Mouse (Mus musculus): ENCODE data around the gene Fli1. TPM values are rescaled to one million over a fixed set of nuclear protein-coding genes. Genes with fewer than 3 reads are reported as not detected.
A peak's percentile ranks its signal among the peaks of the same experiment; 100 is the strongest.

Fli1 gene
- polyA plus RNA-seq, 1 experiment from 2014 or later = 20.6 TPM

DNA sequence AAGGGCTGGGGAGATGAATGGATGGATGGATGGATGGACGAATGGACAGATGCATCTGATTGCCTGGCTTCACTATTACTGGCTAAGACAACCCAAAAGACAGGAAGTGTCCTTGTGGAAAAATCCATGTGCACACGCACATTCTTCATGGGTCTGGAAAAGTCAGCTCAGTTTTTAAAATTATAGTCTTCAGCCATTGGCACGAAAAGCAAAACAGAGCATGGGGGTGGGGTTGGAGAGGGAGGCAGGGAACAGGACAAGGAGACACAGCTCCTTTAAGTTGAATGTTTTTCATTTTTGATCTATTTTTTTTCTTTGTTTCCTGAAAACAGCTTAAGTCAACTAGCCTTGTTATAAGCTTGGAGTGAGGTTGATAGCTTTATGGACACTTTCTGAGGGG is 111.6 kb downstream of the Fli1 start:
- no peak overlapping the region for H3K4me2 ChIP-seq (ENCODE audit: low read length)
- H3K4me1 ChIP-seq (ENCODE audit: control insufficient read depth in 2 of 2, insufficient read depth in 2 of 2, low read length in 2 of 2) = no peaks in the 10 kb centered on the region
- no peak overlapping the region for H3K4me3 ChIP-seq (ENCODE audit: control insufficient read depth in 1 of 2, insufficient read depth in 1 of 2, low read depth in 1 of 2, low read length in 2 of 2)
- H3K27ac ChIP-seq (replicated peaks in 1 of 2; ENCODE audit: control insufficient read depth in 1 of 2, insufficient read depth in 1 of 2, low read depth in 2 of 2, low read length in 2 of 2) = no peak overlapping the region
- H3K27me3 ChIP-seq (ENCODE audit: control insufficient read depth, insufficient read depth, low read length) = no peaks in the 10 kb centered on the region
- WGBS = 65% methylated on average over 3 of the region's 3 CpGs
- no peak for ATAC-seq (ENCODE audit: insufficient number of reproducible peaks, insufficient read depth, low FRiP score, low read depth)
- no peaks in the 10 kb centered on the region for H3K9me3 ChIP-seq (ENCODE audit: control insufficient read depth, low read length)
- H3K36me3 ChIP-seq (ENCODE audit: control insufficient read depth, insufficient read depth, low read length) = peaks cover 37% of the 10 kb centered on the region
- no peak overlapping the region for H3K9ac ChIP-seq (ENCODE audit: low read length)

DNA sequence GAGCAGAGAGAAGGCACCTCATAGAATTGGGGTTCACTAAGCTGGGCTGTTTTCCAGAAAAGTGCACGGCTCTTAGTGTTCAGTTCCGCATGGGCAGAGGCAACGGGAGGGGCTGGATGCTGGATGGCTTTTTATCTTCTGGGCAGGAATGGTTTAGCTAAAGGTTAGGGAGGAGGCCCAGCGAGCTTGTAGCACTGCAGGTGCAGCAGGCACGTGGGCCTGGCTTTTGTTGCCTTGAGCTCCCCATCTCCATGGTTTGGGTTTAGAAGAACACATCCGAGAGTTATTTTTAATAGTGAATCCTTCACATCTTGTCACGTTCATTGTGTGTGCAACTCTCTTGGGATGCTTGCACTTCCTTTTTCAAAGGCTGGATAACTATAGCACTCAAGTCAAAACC is 117.3 kb downstream of the Fli1 start:
- Histone ChIP-seq H3K9ac (ENCODE audit: low read length) (no peak overlapping the region), H3K36me3 (ENCODE audit: control insufficient read depth, insufficient read depth, low read length) (peaks cover 47% of the 10 kb centered on the region), H3K4me3 (ENCODE audit: control insufficient read depth in 1 of 2, insufficient read depth in 1 of 2, low read depth in 1 of 2, low read length in 2 of 2) (no peak overlapping the region), H3K4me2 (ENCODE audit: low read length) (no peak overlapping the region), H3K9me3 (ENCODE audit: control insufficient read depth, low read length) (no peaks in the 10 kb centered on the region), H3K27ac (replicated peaks in 1 of 2; ENCODE audit: control insufficient read depth in 1 of 2, insufficient read depth in 1 of 2, low read depth in 2 of 2, low read length in 2 of 2) (no peak overlapping the region), H3K27me3 (ENCODE audit: control insufficient read depth, insufficient read depth, low read length) (no peaks in the 10 kb centered on the region), H3K4me1 (ENCODE audit: control insufficient read depth in 2 of 2, insufficient read depth in 2 of 2, low read length in 2 of 2) (no peaks in the 10 kb centered on the region)
- no peak for ATAC-seq (ENCODE audit: insufficient number of reproducible peaks, insufficient read depth, low FRiP score, low read depth)
- WGBS = 77% methylated on average over 7 of the region's 7 CpGs

- Histone ChIP-seq H3K27me3 (ENCODE audit: control insufficient read depth, insufficient read depth, low read length) (no peaks in the 10 kb centered on the region), H3K4me3 (ENCODE audit: control insufficient read depth in 1 of 2, insufficient read depth in 1 of 2, low read depth in 1 of 2, low read length in 2 of 2) (no peak overlapping the region), H3K4me1 (ENCODE audit: control insufficient read depth in 2 of 2, insufficient read depth in 2 of 2, low read length in 2 of 2) (peaks cover 3% of the 10 kb centered on the region in 2 experiments; a peak in 3 of 4 replicates), H3K9ac (ENCODE audit: low read length) (no peak overlapping the region), H3K27ac (replicated peaks in 1 of 2; ENCODE audit: control insufficient read depth in 1 of 2, insufficient read depth in 1 of 2, low read depth in 2 of 2, low read length in 2 of 2) (no peak overlapping the region), H3K4me2 (ENCODE audit: low read length) (no peak overlapping the region), H3K36me3 (ENCODE audit: control insufficient read depth, insufficient read depth, low read length) (peaks cover 28% of the 10 kb centered on the region), H3K9me3 (ENCODE audit: control insufficient read depth, low read length) (no peaks in the 10 kb centered on the region)
- ATAC-seq (ENCODE audit: insufficient number of reproducible peaks, insufficient read depth, low FRiP score, low read depth) = no peak
Measured at GRCm38 (mm10) chr9:32420711-32421110, 122.0 kb downstream of the Fli1 start.

DNA sequence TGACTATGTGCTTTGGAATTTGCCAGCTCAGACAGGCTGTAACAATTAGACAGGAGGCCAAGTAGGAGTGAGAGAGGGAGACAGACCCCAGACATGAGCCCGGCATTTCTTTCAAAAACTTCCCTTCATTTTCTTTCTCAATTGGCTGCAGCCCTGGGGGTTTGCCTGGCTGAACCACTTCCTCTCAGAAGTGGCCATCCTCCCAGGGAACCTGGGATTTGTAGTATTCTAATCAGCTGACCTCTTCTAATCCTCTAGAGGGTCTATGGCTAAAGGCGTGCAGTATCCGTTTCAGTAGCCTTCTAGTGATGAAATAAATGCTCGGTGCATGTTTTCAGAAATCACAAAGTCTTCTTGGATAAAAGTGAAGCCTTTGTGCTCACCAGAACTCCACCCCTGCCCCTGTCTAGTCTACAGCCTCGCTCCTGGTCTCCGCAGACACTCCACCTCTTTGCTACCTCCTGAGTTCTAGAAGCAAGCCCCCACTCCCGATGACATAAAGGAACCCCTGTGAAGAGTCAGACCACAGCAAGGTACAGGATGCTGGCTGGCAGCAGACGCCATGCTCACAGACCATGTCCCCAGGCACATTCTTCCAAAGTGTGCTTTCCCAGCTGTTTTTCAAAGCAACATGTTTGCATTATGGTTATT is 125.1 kb downstream of the Fli1 start:
- no peak overlapping the region for H3K4me3 ChIP-seq (ENCODE audit: control insufficient read depth in 1 of 2, insufficient read depth in 1 of 2, low read depth in 1 of 2, low read length in 2 of 2)
- no peaks in the 10 kb centered on the region for H3K9me3 ChIP-seq (ENCODE audit: control insufficient read depth, low read length)
- no peak for ATAC-seq (ENCODE audit: insufficient number of reproducible peaks, insufficient read depth, low FRiP score, low read depth)
- H3K36me3 ChIP-seq (ENCODE audit: control insufficient read depth, insufficient read depth, low read length) = peaks cover 13% of the 10 kb centered on the region
- WGBS = 41% methylated on average over 8 of the region's 8 CpGs
- no peak overlapping the region; a peak in 1 of 4 replicates for H3K27ac ChIP-seq (replicated peaks in 1 of 2; ENCODE audit: control insufficient read depth in 1 of 2, insufficient read depth in 1 of 2, low read depth in 2 of 2, low read length in 2 of 2)
- H3K9ac ChIP-seq (ENCODE audit: low read length) = no peak overlapping the region
- H3K27me3 ChIP-seq (ENCODE audit: control insufficient read depth, insufficient read depth, low read length) = no peaks in the 10 kb centered on the region
- peak overlapping the region; percentile 3; the same call in 1 of the 2 replicates for H3K4me2 ChIP-seq (ENCODE audit: low read length)
- peaks cover 3 to 5% of the 10 kb centered on the region in 2 experiments; a peak in 3 of 4 replicates for H3K4me1 ChIP-seq (ENCODE audit: control insufficient read depth in 2 of 2, insufficient read depth in 2 of 2, low read length in 2 of 2)

- H3K36me3 ChIP-seq (ENCODE audit: control insufficient read depth, insufficient read depth, low read length) = peaks cover 2% of the 10 kb centered on the region; the same call in 1 of the 2 replicates
- H3K9ac ChIP-seq (ENCODE audit: low read length) = no peak overlapping the region
- no peaks in the 10 kb centered on the region for H3K27me3 ChIP-seq (ENCODE audit: control insufficient read depth, insufficient read depth, low read length)
- 89% methylated on average over 3 of the region's 3 CpGs for WGBS
- ATAC-seq (ENCODE audit: insufficient number of reproducible peaks, insufficient read depth, low FRiP score, low read depth) = no peak
- H3K4me2 ChIP-seq (ENCODE audit: low read length) = no peak overlapping the region
- peaks cover 3 to 5% of the 10 kb centered on the region in 2 experiments; a peak in 3 of 4 replicates for H3K4me1 ChIP-seq (ENCODE audit: control insufficient read depth in 2 of 2, insufficient read depth in 2 of 2, low read length in 2 of 2)
- H3K9me3 ChIP-seq (ENCODE audit: control insufficient read depth, low read length) = no peaks in the 10 kb centered on the region
- no peak overlapping the region for H3K4me3 ChIP-seq (ENCODE audit: control insufficient read depth in 1 of 2, insufficient read depth in 1 of 2, low read depth in 1 of 2, low read length in 2 of 2)
- H3K27ac ChIP-seq (replicated peaks in 1 of 2; ENCODE audit: control insufficient read depth in 1 of 2, insufficient read depth in 1 of 2, low read depth in 2 of 2, low read length in 2 of 2) = no peak overlapping the region
Measured at GRCm38 (mm10) chr9:32415952-32416351, 126.7 kb downstream of the Fli1 start.

- ATAC-seq (ENCODE audit: insufficient number of reproducible peaks, insufficient read depth, low FRiP score, low read depth) = no peak
- Histone ChIP-seq H3K27ac (replicated peaks in 1 of 2; ENCODE audit: control insufficient read depth in 1 of 2, insufficient read depth in 1 of 2, low read depth in 2 of 2, low read length in 2 of 2) (no peak overlapping the region), H3K9ac (ENCODE audit: low read length) (no peak overlapping the region), H3K27me3 (ENCODE audit: control insufficient read depth, insufficient read depth, low read length) (no peaks in the 10 kb centered on the region), H3K9me3 (ENCODE audit: control insufficient read depth, low read length) (no peaks in the 10 kb centered on the region), H3K4me1 (ENCODE audit: control insufficient read depth in 2 of 2, insufficient read depth in 2 of 2, low read length in 2 of 2) (peaks cover 3 to 5% of the 10 kb centered on the region in 2 experiments; a peak in 3 of 4 replicates), H3K4me3 (ENCODE audit: control insufficient read depth in 1 of 2, insufficient read depth in 1 of 2, low read depth in 1 of 2, low read length in 2 of 2) (no peak overlapping the region), H3K36me3 (ENCODE audit: control insufficient read depth, insufficient read depth, low read length) (no peaks in the 10 kb centered on the region), H3K4me2 (ENCODE audit: low read length) (no peak overlapping the region)
- 73% methylated on average over 1 of the region's 1 CpGs for WGBS
Measured at GRCm38 (mm10) chr9:32414956-32415355, 127.7 kb downstream of the Fli1 start.

DNA sequence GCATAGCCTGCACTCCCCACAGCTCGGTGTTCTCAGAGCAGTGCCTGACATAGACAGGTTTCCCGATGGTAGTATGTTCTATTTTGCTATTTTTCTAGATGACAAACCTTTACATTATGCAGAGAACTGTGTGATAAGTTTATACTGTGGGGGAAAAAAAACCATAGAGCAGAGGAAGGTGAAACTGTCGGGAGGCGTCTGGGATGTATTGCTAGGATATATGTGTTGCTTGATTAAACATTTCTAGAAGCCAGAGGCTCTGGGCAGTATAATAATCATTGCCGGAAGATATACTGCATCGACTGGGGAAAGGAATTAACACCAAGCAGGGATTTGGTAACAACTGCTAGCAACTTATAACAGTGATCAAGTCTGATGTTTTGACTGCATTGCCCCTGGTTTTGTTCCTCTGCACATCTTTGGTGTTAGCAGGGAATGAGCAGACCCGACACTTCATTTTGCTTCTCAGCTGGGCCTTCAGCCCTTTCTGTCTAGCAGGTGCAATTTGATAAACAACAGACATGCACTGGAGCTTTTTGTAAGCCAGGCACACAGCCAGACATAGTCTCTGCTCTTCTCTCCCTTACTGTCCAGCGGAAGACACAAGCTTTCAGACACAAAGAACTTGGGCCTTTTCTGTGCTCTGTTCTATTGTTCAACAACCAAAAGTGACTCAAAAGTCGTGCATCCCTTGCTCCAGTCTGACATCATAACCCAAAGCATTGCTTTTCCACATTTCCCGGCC is 129.7 kb downstream of the Fli1 start:
- Histone ChIP-seq H3K9ac (ENCODE audit: low read length) (no peak overlapping the region), H3K27me3 (ENCODE audit: control insufficient read depth, insufficient read depth, low read length) (peaks cover 6% of the 10 kb centered on the region), H3K4me2 (ENCODE audit: low read length) (no peak overlapping the region), H3K4me1 (ENCODE audit: control insufficient read depth in 2 of 2, insufficient read depth in 2 of 2, low read length in 2 of 2) (peaks cover 6 to 11% of the 10 kb centered on the region in 2 experiments; a peak in 3 of 4 replicates), H3K9me3 (ENCODE audit: control insufficient read depth, low read length) (no peaks in the 10 kb centered on the region), H3K36me3 (ENCODE audit: control insufficient read depth, insufficient read depth, low read length) (no peaks in the 10 kb centered on the region), H3K27ac (replicated peaks in 1 of 2; ENCODE audit: control insufficient read depth in 1 of 2, insufficient read depth in 1 of 2, low read depth in 2 of 2, low read length in 2 of 2) (no peak overlapping the region), H3K4me3 (ENCODE audit: control insufficient read depth in 1 of 2, insufficient read depth in 1 of 2, low read depth in 1 of 2, low read length in 2 of 2) (no peak overlapping the region)
- 50% methylated on average over 10 of the region's 10 CpGs for WGBS
- ATAC-seq (ENCODE audit: insufficient number of reproducible peaks, insufficient read depth, low FRiP score, low read depth) = no peak
